Mouse (Mus musculus) cerebellum, adult 9-10 months (tissue): Measurements from ENCODE around the gene Sap30.
A peak's percentile ranks its signal among the peaks of the same experiment; 100 is the strongest.
"Not testable (repeated sequence)": the region's sequence is repeated elsewhere in the genome, so short reads cannot be mapped to it uniquely, and the experiment has no call there.

Experiments used
- DNase-seq: peaks from one replicate; pipeline ENCODE4 v3.0.0; 2022

Gene Sap30

DNA sequence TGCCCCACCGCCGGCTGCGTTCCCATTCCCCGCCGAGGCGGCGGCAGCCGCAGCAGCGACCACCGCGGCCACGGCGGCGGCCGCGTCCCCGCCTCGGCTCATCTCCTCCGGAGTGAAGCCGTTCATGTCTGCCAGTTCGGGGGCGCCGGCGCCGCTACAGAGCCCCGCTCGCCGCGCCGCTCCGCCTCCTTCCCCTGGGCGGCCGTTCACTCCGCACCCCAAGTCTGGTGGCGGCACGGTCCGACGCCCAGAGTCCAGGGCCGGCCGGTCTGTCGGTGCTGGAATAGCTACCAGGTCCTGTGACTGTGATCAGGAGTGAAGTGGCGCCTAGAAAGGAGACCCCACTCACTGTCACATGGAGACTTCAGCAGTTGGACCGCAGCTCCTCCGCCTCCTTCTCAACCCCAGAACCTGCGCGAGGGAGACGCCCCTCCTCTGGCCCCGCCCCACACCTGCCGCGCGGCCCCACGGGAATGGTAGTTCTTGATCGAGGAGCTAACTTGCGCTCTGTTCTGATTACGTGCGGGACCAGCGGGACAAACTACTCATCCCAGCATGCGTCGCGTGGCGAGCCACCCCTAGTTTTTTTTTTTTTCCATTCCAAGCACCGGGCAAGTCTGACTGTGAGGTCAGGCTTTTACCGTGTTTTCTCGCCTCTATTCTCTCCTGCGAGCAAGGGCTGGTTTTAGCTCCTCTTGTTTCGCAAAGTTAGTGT, at the start of gene Sap30:
TSS of gene Sap30 (minus strand) at position 420 of the 715 bp plus-strand sequence.
- DNase-seq, result peak; percentile 99

DNA sequence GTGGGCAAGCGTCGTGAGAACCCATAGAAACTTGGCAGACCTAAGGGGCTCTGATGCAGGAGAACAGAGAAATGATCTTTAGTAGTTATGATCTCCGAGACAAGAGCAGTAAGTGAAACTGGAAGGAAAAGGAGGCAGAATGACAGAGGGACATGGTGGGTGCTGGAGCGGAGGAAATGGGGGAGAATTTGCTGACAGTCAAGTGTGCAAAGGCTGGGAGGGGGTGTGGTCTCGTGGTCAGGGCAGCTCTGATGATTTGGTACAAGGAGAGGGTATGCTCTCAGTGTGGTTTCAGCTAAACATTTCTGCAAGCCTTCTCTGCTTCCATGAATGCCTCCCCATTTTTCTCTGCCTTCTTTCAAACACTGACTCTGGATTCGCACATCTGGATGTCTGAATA, 48.5 kb upstream of the Sap30 start:
- DNase-seq, result no peak

DNA sequence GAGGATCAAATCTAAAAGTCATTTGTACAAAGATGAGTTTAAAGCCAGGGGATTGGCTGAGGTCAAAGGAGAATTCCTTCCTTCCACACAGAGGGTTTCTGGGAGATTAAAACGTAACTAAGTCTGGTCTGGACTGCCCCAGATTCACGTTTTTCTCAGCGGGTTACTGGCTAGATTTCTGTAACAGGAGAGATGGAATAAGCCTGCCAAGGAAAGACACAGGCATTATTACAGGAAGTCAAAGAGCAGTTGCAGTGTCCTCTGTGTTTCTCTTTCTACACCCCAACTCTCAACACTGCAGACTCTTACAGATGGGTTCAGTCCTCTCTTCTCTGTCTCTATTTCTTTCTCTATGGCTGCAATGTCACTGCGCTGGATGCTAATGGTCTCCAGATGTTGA, 46.8 kb upstream of the Sap30 start:
- no peak for DNase-seq

DNA sequence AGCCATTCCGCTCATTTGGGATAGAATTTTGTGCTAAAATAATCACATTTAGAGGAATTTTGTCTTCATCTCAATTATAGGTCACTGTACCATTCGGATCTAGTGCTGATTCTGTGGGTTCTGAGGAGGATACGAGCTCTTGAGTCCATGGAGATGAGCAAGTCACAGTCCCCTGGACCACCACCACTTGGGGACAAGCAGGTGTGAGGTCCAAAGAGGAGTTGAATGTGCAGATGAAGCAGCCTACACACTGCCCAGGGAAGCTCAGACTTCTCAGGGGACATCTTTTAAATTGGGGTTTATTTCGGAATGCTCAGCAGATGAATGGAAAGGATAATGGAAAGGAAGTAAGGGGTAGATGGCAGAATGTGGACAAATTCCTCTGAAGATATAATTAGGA, 45.4 kb upstream of the Sap30 start:
- DNase-seq, result no peak

DNA sequence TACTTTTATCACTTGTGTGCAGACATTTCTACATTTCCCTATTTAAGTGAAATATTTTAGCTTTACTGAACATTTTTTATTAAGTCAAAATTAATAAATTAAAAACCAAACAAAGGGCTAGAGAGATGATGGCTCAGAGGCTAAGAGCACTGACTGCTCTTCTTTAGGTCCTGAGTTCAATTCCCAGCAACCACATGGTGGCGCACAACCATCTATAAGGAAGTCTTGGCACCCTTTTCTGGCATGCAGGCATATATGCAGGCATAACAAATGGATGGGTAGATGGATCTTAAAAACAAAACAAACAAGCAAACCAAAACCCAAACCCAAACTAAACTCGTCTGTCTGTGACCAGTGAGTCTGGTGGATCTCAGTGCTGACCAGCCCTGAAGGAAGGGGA, 44.6 kb upstream of the Sap30 start:
- no peak for DNase-seq

DNA sequence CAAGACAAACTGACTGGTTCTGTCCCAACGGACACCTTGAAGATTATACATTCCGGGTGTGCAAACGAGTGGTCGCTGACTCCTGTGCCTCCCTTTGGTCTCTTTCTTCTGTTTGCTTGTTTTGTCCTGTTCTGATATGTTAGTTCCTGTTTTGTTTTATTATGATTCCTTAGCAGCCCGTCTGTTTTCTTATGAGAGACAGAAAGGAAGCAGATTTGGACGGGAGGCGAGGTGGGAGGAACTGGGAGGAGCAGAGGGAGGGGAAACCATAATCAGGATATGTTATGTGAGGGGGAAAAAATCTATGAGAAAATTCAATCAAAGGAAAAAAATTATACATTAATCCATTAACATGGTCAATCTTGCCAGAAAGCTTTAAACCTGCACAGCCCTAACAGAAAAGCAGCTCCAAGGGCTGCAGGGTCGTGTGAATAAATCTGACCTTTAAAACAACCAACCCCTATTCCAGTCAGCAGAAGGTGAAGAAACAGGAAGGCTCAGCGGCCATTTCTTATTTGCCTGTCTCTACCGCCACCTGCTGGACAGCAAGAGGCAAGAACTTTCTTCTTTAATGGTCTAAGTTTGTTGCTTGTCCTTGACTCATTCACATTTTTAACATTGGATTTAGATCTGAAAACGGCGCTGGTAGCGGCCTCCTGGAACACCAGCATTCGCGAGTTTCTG, 43.1 kb upstream of the Sap30 start:
- DNase-seq, result peak; percentile 76

DNA sequence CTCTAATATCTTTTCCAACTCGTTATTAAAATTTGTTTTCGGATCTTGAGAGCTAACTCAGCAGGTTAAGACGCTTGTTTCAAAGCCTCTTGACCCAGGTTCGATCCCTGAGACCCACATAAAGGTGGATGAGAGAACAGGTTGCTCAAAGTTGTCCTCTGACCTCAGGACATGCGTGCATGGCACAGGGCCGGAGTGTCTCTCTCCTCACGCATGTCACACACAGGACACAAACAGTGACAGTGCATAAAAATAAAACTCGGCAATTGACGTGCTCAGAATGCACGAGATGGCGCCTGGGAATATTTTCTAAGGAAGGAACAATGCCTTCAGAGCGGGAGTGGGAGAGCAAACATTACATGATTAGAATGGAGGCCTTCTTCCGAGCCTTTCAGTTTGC, 42.6 kb upstream of the Sap30 start:
- no peak for DNase-seq

DNA sequence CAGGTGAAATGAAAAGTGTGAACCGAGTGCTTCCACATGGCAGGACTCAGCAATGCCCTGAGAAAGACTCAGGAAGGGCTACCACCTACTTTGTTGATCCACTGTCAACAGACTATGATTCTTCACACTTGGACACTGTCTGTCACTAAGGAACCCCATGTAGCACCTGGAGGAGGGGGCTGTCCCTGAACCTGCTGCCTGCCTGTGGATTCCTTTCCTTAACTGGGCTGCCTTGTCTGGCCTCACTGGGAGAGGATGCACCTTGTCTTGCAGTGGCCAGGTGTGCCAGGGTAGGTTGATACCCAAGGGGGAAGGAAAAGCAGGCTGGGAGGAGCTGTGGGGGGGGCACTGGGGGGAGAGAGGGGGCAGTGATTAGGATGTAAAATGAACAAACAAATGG, 40.4 kb upstream of the Sap30 start:
- DNase-seq, result no peak

DNA sequence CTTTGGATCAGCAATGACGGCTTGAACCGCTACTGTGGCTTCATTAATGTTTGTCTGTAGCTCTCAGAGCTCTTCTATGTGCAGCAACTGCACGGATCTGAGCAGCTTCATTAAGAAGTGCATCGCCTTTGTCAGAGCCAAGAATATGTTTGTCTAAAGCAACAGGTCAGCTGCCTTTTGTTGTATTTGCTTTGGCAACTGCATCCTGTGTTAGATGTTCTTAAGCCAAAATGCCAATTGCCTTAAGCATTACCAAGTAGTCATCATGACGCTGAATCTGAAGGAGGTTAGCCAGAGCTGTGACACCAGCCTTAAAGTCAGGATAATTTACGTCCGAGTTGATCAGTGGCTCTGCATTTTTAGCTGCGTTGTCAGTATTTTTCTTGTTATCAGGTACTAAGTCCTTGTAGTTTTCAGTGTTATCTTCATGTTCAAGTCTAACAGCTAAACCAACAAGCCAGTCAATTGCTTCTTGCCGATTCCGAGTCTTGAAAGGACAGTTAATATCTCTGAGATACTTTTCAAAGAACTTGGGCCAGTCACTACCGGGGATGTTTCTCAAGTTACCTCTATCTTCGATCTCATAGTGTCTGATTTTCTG, 32.6 kb upstream of the Sap30 start:
- no peak for DNase-seq

DNA sequence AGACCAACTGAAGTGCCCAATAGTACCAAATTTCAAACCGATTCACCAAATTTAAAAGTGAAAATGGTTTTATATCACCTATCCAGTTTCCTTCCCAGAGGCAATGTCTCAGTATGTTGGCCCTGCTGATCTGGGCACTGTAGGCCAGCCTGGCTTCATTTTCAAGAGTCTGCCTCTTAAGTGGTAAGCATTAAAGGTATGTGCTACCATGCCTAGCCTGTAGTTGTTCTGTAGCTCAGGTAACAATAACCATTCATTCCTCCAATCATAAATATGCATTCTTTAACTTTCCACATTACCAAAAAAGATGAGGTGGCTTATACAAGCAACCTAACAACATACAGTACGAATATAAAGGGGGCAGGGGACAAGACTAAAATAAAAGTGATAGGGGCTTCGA, 30.1 kb upstream of the Sap30 start:
- DNase-seq, result no peak

DNA sequence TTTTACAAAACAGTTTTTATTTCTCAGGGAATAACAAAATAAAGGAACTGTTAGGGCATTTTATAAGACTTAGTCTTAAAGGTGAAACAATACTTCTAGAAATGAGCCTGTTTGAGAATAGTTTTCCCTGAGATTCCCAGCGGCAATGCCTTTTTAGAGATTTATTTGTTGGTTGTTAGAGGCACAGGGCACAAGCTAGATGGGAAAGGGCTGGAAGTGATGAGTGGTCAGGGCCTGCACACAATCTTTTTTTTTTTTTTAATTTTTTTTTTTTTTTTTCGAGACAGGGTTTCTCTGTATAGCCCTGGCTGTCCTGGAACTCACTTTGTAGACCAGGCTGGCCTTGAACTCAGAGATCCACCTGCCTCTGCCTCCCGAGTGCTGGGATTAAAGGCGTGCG, 29.0 kb upstream of the Sap30 start:
- DNase-seq, result not testable (repeated sequence)

DNA sequence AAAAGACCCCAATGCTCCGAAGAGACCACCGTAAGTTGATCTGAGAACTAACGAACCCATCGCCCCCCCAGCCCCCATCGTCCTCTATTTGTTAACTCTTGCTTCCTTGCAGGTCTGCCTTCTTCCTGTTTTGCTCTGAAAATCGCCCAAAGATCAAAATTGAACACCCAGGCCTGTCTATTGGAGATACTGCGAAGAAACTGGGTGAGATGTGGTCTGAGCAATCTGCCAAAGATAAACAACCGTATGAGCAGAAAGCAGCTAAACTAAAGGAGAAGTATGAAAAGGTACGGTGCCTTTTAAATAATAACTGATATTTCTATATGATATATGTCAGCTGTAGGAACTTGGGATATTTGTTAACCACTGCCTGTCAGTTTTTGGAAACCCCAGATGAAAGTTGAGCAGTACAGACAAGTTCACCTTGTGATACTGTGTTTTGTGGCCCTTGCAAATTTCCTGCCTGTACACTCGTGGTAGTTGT, 25.6 kb upstream of the Sap30 start:
- not testable (repeated sequence) for DNase-seq

DNA sequence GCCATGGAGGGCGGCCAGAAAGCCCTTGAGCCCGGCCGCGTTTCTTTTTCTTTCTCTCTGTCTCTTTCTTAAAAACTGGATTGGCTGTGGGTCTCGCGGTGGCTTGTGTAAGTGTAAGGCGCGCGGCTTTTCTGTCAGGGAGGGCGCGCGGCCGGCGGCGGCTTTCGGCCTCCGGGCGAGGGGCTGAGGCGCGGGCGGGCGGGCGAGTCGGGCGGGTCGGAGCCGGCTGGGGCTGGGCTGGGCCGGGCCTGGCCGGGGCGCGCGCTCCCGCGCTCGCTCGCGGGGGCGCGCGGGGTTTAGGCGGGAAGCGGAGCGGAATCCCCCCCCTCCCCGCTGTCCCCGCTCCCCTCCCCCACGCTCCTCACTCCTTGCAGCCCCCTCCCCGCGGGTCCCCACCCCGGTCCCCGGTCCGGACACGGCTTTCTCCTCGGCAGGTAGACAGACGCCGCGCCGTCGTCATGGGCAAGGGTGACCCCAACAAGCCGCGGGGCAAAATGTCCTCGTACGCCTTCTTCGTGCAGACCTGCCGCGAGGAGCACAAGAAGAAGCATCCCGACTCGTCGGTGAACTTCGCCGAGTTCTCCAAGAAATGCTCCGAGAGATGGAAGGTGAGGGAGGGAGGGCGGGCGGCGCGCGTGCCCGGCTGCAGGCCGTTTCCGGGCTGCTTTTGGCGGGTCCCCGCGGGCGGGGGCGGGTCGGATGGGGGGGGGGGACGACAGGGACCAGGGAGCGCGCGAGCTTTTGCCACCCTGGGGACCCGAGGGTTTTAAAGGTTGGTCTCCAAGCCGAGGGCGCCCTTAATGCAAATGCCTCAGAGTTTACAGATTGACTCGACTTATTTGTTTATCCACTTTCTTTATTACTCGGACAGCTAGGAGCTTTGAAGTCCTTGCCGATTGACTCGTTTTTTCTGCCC, 24.7 kb upstream of the Sap30 start:
- peak; percentile 50 for DNase-seq

DNA sequence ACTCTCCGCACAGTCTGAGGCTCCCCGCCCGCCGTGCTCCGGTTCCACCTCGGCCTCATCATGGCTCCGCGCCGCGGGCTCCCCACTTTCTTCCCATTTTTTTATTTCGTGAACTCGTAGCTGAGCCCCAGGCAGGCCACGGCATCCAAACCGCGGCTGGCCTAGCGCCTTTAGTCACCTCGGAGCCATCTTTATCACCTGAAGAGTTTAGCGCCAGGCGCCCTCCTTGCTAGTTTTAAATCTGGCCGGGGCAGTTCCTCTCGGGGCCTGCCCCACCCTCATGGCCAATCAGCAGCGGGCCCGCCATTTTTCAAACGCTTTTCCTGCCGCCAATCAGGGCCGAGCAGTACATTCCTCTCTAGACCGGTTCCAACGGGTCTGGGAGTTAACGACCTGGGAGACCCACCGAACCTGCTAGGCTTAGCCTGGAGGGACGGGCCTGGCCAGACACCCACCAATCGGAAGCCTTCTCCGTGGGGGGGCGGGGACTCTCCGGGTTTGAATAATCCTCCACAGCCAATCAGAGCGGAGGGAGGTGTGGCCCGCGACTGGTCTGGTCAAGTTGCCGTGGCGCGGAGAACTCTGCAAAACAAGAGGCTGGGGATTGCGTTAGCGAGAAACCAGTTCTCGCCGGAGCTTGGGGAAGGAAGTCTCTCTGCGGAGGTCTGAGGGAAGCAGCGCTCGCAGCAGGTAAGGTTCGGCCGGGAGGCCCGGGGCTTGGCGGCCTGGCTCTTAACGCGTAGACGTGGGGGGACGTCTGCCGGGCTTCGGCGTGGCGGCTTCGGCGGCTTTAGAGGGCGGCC, 23.9 kb upstream of the Sap30 start, which contains the start of gene Hmgb2:
TSS of gene Hmgb2 (plus strand) at position 592 of the 803 bp plus-strand sequence.
- DNase-seq, result peak; percentile 100

DNA sequence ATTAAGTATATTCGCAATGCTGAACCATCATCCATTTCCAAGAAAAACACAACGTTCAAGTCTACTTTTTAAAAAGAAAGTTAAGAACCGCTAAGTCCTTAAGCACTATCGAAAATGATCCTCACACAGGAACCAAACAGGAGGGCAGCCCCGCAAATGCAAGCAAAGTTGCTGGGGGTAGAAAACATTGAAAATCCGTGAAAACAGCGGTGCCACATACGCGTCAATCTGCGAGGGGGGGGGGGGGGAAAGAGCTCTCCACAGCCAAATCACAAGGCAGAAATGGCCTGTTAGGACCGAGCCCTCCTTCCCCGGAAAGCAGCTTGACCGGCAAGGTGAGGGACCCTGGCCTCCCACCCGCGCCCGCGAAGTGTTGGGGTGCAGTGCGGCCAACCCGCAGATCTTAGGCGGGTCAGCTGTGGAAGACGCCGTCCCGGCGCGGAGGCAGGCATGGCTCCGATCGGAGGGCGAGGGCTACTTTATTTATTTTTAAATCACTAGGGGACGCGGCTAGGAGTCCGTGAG, 23.2 kb upstream of the Sap30 start:
- DNase-seq, result no peak

DNA sequence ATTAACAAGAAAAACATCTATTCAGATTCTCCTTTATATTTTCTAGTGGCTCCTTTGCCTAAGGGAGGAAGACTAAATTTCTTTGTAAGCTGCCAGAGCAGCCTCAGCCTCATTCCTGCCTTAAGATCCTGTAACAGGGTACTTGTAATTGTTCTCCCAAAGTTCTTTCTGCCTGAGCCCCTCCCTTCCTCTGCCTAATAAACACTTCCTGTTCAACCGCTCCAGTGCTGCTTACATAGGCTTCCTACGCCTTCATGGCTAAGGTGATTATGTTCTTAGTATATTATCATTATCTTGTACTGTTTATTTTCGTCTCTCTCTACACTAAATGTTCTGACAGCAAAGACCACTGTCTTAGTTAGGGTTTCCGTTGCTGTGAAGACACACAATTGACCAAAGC, 21.0 kb upstream of the Sap30 start:
- no peak for DNase-seq

DNA sequence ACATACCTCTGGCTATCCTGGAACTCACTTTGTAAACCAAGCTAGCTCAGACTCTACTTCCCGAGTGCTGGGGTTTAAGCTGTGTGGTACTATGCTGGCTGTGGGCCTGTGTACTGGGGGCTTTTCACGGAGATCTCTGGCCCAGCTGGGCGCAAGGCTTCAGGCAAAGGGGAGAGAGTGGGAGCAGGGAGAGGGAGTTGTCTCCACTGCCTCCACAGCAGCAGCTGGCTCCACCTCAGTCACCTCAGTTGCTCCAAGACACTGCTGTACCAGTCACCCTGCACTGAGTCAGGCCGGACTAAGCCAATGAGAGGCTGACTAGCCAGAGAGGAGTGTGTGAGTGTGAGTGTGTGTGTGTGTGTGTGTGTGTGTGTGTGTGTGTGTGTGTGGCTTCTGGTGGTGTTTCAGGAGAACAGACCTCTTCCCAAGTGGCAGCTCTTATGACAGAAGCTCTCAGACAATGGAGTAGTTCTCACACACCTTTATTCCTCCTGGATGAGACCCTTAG, 19.9 kb upstream of the Sap30 start:
- no peak for DNase-seq

DNA sequence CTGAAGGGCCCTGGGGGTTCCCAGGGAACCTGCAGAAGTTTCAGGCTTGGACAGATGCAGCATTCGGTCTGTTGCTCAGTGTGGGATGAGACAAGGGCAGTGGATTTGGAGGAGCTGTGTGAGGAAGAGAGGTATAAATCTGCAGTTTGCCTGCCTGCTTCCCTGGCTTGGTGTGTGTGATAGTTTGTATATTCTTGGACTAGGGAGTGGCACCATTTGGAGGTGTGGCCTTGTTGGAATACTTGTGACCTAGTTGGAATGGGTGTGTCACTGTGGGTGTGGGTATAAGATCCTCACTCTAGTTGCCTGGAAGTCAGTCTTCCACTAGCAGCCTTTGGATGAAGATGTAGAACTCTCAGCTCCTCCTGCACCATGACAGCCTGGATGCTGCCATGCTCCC, 17.8 kb upstream of the Sap30 start:
- DNase-seq, result not testable (repeated sequence)

DNA sequence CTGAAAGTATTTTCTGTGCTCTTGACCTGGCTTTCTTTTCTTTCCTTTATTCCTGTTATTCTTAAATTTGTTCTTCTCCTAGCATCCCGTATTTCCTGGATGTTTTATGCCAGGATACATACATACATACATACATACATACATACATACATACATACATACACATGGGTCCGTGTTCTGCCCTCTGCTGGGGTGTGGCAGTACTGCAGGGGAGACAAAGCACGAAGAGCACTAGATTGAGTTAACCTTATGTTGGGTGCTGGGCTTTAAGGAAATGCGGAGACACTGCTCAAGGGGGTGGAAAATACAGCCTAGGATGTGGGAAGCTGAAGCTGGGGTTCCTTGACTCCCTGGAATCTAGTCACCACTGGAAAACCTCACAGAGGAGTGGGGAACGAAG, 16.0 kb upstream of the Sap30 start:
- DNase-seq, result peak; percentile 68

DNA sequence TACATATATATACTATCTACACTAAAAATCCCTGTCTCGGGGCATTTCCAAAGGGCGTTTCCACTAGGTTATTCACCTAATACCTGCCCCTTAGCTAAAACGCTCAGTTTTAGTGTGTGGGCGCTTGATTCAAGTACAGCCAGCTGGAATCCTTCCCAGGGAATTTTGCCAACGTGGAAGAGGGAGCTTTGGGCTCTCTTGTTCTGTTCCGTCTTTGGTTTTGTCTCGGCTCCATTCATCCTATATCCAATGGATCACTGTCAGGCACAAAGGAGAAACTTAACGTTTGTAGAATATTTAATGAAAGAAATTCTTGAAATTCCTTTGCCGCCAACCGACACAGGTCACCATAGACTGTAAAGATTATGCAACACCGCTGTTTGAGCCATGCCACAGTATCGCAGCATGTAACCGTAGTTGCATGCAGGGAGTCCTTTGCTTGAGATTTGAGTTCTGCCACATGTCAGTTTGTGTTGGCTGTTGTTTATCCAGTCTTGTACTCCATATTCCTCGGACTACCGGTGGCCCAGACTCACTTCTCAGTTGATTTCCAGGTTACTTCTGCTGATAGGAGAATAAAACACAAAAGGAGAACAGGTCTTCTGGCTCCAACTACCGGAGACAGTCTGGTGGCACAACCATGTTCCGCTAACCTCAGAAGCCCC, 11.3 kb upstream of the Sap30 start:
- DNase-seq, result peak; percentile 89

DNA sequence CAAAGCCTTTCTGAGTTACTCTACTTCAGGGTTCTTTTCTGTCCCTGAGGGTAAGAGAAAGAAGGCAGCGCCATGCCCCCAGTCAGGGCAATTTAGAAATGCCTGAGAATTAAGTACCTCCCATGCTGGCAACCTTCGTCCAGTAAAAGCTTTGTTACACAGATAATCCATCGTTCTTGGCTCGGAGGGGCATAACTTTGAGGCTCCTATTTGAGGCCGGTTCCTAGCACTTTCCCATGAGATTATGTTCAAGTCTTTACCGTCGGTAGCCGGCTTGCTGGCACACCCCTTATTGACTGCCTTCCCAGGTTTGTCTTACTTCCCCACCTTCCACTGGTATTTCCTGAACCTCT, 10.8 kb upstream of the Sap30 start:
- no peak for DNase-seq
